Mouse (Mus musculus) MN1 (cell line): ENCODE measurements at regions not wholly inside any gene's neighbourhood (a gene's known extent, or its start where the extent isn't known, plus 50 kb on each side); places are given as distances from the start of the nearest gene placed in this dataset.

Experiments
- DNase-seq: peaks from one replicate; pipeline ENCODE4 v3.0.0-alpha.2; 2016; ENCODE audit warnings: low spot score

DNA sequence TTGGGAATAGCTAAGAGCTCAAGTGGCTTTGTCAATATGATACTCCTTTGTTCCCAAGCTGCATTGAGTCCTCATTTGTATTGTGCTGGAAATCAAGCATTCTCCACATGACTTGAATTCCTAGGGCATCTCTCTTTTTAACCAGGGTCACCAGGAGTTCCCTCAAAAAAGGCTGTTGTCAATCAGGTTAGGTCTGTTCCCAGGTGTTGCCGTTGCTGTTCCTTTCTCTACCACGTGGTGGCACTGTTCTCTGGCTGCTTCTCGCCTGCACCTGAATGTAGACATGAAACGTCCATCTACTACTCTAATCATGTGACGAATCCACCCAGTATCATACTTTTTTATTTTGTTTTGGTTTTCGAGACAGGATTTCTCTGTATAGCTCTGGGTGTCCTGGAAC, 118.3 kb downstream of the S1pr1 start:
- DNase-seq: peak; percentile 6

DNA sequence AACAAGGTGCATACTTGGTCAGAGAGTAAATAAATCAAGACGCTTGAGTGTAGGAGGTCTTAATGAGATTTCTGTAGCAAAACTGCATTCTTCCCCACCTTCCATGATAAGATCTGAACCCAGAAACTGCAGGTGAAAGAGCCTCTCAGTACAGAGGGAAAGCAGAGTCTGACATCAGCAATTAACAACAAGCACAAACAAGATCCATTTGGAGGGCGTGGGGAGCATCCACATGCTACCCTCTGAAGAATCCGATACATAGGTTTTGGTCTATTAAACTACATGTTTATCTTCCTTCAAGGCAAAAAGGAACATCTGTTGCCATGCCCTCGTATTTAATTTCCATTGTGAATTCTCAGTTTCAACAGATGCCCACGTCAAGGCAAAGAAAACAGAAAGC, 124.2 kb downstream of the S1pr1 start:
- no peak for DNase-seq

DNA sequence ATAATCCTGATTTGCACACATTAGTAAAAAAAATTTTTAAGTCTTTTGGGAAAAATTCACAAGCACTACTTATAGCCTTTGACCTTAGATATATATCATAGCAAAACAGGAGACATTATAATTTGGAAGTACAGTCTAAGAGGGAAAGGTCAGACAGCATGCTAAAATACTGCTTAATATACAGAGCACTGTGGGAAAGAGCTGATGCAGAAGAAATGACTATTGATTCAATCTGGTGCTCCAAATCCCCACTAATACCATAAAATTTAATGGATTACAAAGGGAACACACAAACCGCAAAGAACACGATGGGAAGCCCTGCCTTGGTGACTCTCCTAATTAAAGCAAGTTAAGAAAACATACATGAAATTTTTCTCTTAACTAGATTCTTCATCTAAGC, 126.3 kb downstream of the S1pr1 start:
- no peak for DNase-seq

DNA sequence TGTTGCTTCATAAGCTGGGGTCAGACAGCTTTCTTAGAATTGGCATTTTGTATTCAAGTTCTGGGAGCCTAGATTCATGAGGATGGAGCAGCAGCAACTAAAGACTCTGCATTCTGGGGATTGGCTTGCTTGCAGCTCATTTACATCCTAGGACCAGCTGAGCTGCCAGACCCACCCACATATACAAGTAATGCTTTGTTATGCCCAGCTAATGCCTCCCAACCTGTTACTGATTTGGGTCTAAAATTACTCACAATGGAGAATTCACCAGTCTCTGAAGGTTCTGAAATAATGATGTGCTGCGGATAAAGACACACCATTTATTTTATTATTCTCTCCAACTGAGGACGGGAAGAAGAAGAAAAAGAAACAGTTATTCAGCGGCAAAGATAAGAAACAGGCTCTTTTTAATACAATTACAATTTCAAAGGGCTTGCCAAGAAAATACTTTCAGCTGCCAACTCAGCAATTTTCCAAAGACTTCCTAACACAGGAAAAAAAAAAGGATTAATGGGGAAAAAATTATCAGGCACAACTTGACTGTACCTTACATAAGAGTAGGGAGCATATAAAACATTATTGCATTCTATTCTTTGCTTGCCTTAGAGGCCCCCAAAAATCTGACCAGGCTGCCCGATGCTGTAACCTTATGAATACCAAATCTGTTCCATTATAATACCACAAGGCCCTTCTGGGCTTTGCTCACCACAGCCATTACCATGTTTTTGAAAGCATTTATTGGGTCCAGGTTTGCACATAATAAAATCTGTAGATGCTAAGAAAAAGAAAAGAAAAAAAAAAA, 134.5 kb downstream of the S1pr1 start:
- DNase-seq: no peak

DNA sequence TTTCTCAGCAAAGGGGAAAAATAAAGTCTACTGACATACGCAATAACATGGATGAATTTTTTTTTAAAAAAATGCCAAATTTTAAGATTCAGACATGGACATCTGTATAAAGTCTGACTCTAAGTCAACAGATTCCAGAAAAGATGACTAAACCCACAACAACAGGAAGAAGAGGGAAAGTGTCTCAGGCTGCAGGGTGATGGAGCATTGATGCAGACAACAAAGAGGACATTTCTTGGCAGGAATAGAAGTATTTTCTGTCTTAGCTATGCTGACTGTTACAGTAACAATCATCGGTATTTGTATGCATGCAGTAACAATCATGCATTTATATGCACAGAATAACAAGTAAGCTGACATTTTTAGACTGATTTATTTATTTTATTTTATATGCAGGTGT, 139.5 kb downstream of the S1pr1 start:
- no peak for DNase-seq

DNA sequence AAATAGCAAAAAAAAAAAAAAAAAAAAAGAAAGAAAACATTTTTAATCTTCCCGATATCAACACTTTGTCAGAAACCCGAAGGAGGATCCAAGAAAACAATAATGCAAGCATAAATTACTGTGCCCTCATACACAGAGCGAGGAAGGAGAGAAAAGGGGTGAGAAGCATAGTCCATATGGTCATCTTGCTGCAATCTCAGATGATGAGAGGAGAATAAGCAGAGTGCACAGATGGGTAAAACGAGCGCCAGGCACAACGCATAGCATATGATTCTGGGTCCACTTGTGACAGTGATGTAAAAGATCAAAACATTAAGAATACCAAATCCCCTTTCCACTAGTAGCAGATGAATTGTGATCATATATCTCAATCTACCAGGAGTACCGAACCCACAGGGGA, 152.1 kb downstream of the S1pr1 start:
- DNase-seq: no peak

DNA sequence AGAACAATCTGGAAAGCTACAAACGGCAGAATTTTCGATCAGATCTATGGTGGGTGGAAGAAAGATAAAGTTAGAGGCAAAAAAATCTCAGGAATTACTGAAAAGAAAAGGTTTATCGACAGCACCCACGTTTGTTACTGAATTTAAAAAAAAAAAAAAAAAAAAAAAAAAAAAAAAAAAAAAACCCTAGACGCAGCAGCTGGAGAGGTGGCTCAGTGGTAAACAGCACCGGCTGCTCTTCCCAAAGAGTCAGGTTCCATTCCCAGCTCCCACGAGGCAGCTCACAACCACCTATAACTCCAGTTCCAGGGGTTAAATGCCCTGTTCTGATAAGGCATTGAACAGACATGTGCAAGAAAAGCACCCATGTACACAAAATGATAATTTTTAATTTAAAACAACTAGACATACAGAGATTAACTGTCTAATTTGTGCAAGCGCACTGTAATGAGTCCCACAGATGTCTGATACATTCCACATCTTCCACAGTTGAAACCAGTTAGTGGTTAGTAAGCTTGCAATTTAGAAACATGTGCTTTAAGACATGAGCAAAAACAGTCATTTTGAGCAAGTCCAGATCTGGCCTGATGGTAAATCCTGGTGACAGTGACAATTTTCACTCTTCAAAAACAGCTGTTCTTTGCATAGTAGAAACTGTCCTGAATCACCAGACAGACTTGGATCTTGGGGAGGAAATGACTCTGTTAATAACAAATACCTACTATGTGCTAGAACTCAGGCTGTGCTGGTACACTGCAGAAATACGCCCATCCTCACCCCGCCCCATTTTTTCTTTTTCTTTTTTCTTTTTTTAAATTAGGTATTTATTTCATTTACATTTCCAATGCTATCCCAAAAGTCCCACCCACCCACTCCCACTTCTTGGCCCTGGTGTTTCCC, 159.8 kb downstream of the S1pr1 start:
- DNase-seq: no peak

DNA sequence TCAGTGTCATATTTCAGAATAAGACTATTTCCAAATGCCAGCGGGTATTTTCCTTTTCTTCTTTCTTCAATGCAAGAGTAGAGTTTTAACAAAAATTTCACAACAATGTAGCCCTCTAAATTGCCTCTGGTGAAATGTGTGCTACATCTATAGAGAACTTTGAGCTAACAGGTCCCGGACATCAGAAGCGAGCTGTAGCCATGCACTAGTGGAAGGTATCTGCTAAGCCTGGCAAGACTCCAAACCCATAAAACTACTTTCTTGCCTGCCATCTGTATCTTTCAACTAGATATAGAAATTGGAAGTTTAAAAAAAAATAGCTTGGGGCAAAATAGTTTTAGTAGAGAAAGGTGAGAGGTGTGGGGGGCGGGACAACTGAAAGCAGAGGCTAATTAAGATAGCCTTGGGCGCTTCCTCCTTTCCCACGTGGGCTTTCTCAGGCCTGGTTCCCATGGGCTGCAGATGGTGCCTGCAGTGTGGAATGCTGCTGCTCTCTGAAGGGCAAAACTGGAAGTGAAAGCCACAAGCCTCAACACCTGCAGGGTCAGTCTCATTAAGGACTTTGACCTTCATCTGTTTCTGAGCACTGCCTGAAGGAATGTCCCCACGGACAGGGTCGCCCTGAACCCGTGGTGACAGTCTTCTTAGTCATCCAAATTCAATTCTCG, 160.9 kb downstream of the S1pr1 start:
- no peak for DNase-seq

DNA sequence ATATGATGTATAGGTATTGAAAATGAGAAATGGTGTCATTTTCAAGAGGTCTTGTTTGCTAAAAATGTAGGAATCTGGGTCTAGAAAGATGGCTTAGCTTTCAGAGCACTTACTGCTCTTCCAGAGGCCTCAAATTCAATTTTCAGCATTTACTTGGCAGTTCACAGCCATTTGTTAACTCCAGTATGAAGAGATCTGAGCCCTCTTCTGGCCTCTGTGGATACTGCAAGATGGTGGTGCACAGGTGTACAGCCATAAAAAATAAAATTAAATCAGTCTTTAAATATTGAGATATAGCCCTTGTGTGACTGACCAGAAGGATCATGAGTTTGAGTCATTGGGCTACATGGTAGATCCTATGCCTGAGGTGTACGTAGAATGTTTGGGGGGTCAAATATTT, 173.1 kb downstream of the S1pr1 start:
- DNase-seq: no peak

DNA sequence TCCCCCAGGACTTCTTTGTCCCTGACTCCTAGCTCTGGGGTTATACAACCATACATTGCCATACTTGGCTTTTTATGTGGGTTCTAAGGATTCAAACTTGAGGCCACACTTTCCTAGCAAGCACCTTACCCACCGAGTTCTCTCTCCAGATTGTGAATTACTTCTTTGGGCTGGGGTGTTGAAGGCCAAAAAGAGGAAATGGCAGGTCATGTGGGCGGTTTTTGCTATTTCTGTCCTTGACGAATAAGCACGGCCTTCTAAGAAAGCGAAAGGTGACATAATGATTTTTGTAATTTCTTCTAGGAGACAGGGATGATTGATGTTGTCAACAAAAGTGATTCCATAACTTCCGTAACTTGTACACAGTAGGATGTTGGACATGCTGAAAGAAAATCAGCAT, 176.5 kb downstream of the S1pr1 start:
- DNase-seq: no peak

DNA sequence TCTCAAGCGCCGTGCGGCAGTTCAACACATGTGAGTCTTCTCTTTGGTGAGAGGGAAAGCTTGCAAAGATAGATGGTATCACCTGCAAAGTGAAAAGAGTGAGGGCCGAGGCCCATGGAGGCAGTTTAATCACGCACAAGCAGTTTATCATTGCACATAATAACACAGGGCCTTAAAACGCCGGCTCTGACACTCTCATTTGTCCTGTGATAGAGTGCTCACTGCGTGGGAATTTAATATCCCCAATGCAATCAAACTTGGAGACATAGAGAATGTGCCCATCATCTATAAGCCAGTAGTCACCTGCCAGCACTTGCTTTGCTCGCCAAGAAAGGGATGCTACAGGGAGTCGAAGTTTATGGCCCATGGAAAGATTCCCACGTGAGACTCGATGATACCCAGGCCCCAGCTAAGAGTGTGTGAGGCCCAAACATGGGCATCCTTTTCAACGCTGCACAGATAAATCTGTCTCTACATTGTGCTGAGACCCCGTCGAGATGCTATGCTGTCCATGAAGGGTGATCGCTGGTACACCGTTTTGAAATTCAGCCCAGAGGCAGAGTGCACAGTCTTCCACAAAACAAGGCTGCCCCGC, 182.6 kb downstream of the S1pr1 start:
- DNase-seq: no peak

DNA sequence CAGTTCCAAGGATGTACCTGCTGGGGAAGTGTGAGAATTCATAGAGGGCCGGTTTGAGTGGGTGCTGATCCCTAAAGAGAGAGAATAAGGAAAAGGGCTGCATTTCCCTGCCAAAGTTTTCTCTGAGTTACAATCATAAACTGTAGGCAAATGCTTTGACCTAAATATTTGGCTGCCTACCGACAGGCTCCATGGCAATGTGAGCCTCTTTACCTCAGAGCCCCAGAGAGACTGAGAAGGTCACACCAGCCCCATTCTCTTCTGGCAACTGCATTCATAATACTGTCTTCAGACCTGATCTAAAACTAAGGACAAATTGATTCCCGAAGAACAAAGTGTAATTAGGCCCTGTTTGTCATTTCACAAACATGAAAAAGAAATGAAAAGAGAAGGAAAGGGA, 184.4 kb downstream of the S1pr1 start:
- DNase-seq: no peak

DNA sequence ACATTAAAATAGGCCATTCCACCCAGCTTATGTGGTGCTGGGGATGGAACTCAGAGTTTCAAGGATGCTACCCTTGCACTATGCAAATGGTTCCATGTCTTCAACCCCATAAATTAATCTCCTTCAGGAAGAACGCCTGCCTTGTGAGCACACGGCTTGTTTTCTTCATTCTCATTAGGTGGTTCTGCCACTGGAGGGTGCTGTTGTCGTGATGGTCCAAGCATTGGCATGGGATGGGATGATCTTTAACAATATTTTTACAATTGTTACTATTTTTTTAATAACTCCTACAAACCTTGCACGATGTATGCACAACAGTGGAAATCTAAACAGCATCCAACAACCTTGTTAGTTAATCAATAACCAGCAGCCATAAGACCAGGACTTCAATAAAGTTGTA, 185.0 kb downstream of the S1pr1 start:
- no peak for DNase-seq

DNA sequence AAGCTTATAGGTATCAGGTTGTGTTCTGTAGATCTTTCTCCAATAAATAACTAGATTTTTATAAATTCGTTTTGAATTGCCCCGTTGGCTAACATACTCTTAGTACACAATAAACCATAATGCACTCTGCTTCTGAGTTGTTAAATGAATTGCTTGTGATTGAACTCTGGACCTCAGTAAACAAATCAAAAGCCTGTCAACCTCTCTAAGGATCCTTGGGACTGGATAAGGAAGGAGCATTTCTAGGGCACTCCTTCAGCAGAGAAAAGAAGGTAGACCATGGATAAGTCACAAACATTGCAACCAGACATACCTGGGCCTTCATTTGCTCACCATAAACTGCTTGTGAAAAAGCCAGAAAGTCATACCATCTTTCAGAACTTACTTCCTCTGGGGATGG, 191.4 kb downstream of the S1pr1 start:
- no peak for DNase-seq

DNA sequence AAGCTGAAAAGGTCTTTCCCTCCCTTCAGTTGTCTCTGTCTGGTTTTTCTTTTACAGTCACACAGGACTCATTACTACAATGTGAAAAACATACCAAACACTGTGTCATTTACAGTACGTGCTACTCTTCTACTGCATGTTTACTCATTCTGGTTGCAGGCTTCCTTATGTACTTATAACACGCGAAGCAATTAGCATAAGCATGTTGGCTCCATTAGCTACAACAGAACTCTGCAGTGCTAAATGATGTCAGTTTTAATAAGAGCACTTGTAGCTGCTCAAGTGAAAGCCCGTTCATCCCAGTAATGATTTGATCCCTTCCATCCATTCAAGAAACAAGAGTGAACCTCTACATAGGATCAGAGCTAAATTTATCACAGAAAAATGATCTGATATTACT, 199.2 kb downstream of the S1pr1 start:
- no peak for DNase-seq

DNA sequence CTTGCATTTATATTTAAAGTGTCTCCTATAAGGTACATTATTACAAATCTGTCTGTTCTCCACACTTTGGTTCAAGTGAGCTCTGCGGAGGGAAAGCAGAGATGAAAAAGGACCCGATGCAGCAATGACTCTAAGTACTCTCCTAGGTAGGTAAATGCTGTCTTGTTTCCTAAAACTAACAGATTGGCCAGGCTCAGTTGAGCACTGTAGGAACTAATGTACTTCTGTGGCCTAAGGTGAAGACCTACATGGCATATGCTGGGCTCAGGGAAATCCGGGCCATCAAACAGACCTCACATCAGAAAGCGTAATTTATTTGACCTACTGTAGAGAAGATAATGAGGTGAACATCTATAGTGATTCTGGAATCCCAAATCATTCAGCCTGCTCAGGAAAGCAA, 205.2 kb downstream of the S1pr1 start:
- no peak for DNase-seq

DNA sequence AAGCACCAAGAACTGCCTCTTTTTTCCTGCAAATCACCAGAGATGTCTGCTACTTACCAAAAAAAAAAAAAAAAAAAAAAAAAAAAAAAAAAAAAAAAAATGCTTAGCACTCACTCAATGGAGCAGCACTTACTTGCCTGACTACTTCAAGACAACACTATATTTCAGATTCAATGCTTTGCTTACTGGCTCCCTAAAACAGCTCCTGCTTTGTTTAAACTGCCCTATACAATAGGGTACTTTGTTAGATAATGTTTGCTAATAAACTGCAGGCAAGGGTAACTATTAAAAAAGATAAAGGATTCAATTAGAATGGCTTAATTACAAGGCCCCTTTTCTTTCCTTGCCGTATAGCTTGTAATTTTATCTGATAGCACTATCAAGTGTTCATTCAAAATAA, 217.5 kb downstream of the S1pr1 start:
- no peak for DNase-seq

DNA sequence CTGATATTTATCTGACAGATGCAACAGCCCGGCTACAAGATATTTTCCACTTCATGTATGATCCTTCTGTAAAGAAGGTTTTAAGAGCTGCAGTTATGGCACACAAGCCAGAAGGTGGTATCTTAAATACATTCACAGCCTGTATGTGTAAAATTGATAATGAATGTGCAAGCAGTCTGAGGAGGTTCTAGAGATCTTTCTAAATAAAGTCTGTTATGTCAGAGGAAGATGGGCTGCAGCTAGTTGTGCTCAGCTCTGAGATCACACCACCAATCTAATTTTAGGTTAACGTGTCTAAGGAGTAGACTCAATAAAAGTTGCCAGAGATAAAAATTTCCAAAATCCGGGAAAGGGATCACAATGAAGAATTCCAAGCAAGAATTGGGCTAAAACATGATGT, 218.8 kb downstream of the S1pr1 start:
- no peak for DNase-seq

DNA sequence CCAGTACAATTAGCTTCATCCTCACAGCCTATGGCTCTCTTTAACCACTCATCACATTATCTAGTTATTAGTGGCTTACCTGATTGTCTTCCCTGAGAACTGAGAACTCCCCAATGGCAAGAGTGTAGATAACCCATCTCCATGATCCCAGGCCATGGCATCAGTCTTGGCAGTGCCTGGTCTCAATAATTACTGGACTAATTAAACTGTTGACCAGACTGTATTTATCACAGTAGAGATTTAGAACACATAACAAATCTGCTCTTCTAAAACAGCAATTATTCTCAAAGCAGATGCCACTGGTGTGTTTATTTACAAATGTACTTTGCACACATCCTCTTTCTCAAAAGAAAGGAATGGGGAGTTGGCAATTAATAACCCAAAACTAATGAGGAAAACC, 219.2 kb downstream of the S1pr1 start:
- no peak for DNase-seq

DNA sequence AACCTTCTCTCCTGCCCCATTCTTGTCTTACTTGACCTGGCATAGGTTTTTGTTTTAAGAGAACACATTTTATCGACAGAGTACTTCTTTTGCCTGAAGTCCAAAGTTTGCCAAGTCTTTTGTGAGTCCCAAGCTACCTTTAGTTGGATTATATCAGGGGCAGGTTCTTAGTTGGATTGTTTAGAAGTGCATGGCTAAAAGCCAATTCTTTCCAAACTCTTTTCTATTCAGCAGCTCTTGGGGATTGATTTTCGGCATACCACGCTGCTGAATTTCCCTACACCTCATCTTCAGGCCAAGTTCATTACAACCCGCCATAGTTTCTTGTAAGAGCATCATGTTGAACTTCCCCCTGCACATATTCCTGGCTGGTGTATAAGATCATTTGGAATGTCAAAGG, 245.9 kb downstream of the S1pr1 start:
- DNase-seq: no peak

DNA sequence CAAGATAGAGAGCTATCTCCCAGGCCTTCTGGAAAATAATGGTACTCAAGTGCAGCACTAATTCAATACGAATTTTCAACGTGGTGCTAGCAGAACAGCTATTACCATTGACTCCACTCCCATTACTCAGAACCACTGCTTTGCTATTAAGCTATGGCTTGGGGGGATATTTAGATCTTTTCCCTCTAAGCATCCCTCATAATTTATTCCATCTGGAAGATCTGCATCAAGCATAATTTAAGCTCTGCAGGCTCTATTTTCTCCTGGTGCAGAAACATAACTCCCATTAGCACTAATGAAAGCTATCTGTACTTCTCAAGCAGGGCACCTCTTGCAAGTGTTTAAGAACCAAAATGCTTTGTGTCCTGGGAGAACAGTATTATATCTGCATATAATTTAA, 247.0 kb downstream of the S1pr1 start:
- no peak for DNase-seq

DNA sequence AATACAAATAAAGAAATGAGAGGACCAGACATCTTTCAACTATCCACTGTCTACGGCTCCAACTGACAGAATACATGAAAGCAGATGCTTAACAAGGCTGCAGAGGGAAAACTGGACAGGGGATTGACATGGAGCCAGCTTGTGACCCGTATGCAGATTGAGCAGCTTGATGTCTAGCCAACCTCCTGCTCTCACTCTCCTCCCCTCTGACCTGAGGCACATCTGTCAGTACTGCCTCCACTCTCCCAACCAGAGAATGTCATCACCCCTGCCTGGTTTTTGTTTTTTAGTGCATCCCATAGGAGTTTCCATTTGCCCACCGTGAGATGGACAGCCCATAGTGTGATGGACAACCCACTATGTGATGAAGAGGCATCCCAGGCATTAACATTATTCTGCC, 252.2 kb downstream of the S1pr1 start:
- no peak for DNase-seq
